Mouse (Mus musculus) CH12.LX (cell line): ENCODE data around the gene Nlrp9b.
"Not testable (repeated sequence)": the region's sequence is repeated elsewhere in the genome, so short reads cannot be mapped to it uniquely, and the experiment has no call there.

Experiments used
- CTCF ChIP-seq, 2 experiments: IDR thresholded peaks in 1 of 2; conservative IDR thresholded peaks in 1 of 2; 2 replicates each; pipeline ENCODE4 v1.5.1; 2011 to 2012; ENCODE audit warnings: low read depth in 2 of 2, low read length in 2 of 2, improper control_type of control experiment in 1 of 2, inconsistent platforms in 1 of 2, mild to moderate bottlenecking in 1 of 2, moderate library complexity in 1 of 2
- ETS1 ChIP-seq: conservative IDR thresholded peaks from 2 replicates; pipeline ENCODE4 v1.6.1; 2012; ENCODE audit warnings: low read depth, mild to moderate bottlenecking, inconsistent platforms, low read length, improper control_type of control experiment, moderate library complexity
- SIN3A ChIP-seq: IDR thresholded peaks from 2 replicates; pipeline ENCODE4 v1.6.1; 2012; ENCODE audit warnings: low read length, improper control_type of control experiment, inconsistent platforms
- TCF12 ChIP-seq: IDR thresholded peaks from 2 replicates; pipeline ENCODE4 v1.6.1; 2014; ENCODE audit warnings: low read depth, mild to moderate bottlenecking, inconsistent platforms, low read length, improper control_type of control experiment

GRCm38 (mm10) chr7:19991165-19991564, at the start of gene Nlrp9b:
- not testable (repeated sequence) for TF ChIP-seq TCF12; CTCF (conservative IDR thresholded peaks at IDR 0.05 in 1 of 2, IDR thresholded peaks at IDR 0.05 in 1 of 2; ENCODE audit: low read depth in 2 of 2, low read length in 2 of 2); ETS1; SIN3A
